Mouse (Mus musculus): ENCODE data around the gene Vmn1r85. TPM values are rescaled to one million over a fixed set of nuclear protein-coding genes. Genes with fewer than 3 reads are reported as not detected.
"Not testable (repeated sequence)": the region's sequence is repeated elsewhere in the genome, so short reads cannot be mapped to it uniquely, and the experiment has no call there.

Vmn1r85 gene
- not detected for total RNA-seq (2021)
- long read RNA-seq, experiment 1 = 0 reads
- long read RNA-seq, experiment 2 = 0 reads

DNA sequence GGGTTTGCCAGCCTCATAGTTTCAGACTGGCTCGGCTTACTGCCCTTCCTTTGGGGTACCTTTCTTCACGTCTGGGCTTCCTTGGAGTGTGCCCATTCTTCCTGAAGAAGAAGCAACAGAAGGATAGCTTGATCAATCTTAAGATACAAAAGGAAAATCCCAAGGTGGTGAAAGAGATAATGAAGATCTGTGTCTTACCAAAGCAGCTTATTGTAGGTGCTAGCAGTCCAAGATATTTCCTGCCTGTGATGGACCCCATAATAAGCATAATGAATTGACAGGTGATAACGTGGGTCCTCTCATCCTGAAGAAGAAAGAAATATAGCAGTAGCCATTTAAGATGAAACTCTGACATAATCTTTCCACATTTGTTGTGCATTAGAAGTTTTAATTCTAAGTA lies at the start of gene Vmn1r85:
Vmn1r85 (minus strand) TSS at position 101 of the 400 bp plus-strand sequence.
- no peak for DNase-seq

DNA sequence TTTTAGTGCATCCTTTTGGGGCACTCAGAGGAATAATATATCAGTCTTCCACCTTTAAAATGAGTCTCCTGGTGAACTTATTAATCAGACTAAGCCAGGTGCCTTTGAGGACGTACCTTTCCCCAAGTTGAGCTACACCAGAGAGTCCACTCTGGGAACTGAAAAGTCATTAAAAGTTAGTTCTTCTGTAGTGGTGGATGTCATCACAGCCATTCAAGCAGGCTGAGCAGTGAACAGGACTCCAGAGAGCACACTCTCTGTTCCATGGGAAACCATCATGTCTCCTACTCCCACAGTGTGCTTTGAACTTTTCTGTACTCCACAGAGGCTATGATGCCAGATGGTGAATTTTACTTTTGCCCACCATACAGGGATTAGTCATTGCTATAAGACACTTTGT lies 45.1 kb upstream of the Vmn1r85 start, which contains the start of gene Vmn1r87:
Vmn1r87 (minus strand) TSS at position 101 of the 400 bp plus-strand sequence.
- DNase-seq = no peak

DNA sequence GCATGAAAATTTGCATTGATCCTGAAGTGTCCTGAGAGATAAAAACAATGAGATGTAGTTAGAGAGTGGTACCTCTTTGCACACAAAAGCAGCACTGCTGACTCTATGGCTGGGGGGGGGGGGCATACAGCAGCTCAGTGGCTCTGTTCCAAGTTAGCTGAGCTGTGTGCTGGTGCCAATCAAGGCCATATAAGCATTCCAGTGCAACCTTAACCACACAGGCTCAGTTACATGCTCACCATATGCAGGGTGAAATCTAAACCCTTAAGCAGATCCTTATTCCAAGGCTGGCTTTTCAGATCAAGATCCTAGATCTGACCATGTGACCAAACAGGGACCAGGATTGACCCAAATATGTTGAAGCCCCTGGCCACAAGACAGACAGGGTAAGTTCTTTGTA lies 42.4 kb upstream of the Vmn1r85 start:
- DNase-seq = no peak

DNA sequence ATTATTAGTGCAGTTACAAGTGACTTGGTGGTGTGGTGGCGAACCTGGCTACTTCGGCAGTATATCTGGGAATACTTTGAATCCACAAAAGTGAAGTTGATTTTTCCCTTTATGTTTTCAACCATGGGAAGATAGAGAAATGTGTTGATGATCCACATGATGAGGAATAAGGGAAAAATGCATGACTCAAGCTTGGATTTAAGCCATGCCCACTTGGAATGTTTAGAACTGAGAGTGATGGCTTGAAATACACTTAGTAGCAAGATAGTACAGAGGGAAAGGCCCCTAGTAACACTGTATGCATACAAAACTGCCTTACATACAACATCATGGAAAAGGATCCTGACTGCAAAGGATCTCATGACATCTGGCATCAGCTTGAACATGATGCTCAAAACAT lies 36.9 kb upstream of the Vmn1r85 start:
- DNase-seq = no peak

DNA sequence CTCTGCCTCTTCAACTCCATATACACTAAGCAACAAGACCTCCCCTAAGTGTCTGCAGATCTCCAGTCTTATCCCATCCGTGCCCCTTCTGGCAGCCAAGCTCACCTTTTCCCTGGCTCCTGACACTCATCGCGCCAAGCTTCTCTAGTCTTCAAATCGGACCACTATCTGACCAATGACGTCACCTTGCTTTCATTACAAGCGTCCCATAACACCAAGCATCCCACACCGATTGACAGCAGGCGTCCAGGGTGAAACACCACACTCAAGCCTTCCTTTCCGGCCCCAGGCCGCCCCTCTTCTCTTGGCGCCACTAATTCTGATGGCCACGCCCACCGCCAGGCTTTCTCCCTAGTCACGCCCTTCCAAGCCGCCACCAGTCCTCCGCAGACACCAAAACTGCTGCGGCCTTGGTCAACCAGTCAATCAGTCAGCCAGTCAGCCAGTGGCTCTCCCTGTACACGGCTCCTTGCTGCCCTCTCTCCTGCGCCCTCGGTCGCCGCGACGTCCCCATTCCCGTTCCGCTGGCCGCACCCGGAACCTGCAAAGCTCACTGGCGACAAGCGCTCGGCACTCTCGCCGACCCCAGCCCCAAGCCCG lies 28.7 kb upstream of the Vmn1r85 start:
- DNase-seq = not testable (repeated sequence)

DNA sequence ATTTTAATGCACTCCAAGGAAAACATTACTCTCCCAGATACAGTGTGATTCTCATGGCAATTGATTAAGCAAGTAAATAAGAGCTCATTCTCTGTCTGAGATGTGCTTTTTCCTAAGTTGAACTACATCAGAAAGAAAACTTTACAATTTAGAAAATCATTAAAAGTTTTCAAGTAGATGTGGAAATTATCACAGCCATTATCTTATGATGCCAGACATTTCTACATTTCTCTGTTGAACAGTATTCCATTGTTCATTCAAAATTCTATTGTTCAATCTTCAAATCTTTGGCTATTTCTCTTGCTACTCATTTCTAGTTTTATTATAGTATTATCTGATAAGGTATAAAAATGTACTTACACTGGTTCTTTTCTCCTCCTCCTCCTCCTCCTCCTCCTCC lies 24.8 kb upstream of the Vmn1r85 start, which contains the start of gene Vmn1r86:
Vmn1r86 (minus strand) TSS at position 101 of the 400 bp plus-strand sequence.
- no peak for DNase-seq

- DNase-seq = no peak
Measured at GRCm38 (mm10) chr7:13072293-13072692, 22.7 kb downstream of the Vmn1r85 start.

DNA sequence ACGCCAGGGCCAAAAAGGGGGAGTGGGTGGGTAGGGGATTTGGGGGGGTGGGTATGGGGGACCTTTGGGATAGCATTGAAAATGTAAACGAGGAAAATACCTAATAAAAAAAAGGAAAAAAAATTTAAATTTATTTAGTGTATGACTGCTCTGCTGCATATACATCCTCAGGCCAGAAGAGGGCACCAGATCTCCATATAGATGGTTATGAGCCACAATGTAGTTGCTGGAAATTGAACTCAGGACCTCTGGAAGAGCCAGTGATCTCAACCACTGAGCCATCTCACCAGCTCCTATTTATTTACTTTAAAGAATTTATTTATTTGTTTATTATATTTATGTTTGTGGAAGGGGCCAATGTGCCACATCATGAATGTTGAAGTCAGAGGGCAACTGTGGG lies 31.6 kb downstream of the Vmn1r85 start:
- not testable (repeated sequence) for DNase-seq

GRCm38 (mm10) chr7:13059536-13059935 lies 35.4 kb downstream of the Vmn1r85 start:
- no peak for DNase-seq

- no peak for DNase-seq
Measured at GRCm38 (mm10) chr7:13056913-13057700, 37.9 kb downstream of the Vmn1r85 start.

DNA sequence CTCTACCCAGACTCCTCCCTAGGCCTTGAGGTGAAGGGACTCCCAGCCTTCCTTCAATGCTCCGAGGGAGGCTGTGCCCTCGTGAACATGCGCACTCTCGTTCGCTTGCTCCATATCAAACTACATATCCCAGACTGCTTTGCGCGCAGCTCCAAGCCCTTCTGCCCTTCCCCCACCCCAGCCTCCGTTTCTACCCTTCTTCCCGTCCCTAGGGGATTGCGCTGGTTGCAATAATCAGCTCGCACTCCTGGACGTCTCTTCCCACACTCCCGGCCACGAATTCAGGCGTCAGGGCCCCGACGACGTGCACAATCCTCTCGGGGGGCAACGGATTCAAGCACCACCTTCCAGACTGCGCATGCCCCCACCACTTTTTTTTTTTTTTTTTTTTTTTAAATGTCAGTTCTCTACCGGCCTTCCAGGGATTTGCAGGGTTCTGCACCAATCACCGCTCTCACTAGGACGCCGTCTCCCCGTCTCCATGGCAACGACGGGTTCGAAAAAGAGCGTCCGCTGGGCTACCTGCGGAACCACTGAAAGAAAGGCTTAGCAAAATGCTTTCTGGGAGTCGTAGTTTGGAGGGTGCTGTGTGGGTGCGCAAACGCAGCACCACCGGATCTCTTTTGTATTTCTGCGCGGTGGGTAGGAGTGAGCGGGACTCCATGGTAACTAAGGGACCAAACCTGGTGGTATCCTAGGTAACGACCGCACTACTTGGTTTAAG lies 40.5 kb downstream of the Vmn1r85 start, which contains the start of gene Mzf1:
Mzf1 (minus strand) TSS at position 478 of the 724 bp plus-strand sequence.
- peak; percentile 85 for DNase-seq

- DNase-seq = no peak
Measured at GRCm38 (mm10) chr7:13053961-13054286, 41.0 kb downstream of the Vmn1r85 start.

DNA sequence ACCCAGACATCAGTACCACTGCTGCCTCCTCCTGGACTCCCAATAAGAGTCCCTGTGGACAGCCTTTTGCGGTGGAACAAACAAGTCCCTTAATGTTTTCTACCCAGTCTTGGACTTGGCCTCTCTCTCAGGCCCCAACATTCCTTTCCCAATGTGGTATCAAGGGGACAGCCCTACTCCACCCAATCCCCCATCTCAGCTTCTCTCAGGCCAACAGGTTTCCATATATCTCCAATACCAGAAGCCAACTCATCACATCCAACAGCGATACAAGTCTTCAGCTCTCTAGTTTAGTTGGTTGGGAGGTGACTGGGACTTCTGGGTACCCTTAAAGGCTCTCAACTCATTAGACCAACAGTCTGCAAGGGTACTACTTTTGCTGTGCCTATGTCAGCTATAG lies 41.5 kb downstream of the Vmn1r85 start:
- DNase-seq = no peak

DNA sequence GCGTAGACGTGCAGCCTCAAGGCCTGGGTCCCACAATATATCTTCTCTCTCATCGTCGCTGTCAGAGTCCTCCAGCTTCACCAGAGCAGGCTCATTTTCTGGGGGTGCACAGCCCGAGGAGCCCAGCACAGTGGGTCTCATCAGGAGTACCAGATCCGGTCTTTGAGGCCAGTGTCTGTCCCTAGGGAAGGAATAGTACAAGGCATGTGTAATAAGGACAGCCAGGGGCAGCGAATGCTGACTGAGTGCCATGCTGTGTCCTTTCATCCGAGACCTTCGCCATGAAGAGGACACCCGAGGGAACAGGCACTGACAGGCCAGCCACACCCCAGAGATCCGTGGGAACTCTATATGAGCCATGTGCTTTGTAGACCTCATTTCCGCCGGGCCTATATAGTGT lies 42.0 kb downstream of the Vmn1r85 start:
- no peak for DNase-seq

- peak; percentile 42 for DNase-seq
Measured at GRCm38 (mm10) chr7:13046084-13046483, 48.9 kb downstream of the Vmn1r85 start.

- no peak for DNase-seq
Measured at GRCm38 (mm10) chr7:13044254-13044625, 50.7 kb downstream of the Vmn1r85 start.

GRCm38 (mm10) chr7:13043445-13044253 lies 51.3 kb downstream of the Vmn1r85 start:
- DNase-seq = peak; percentile 50

DNA sequence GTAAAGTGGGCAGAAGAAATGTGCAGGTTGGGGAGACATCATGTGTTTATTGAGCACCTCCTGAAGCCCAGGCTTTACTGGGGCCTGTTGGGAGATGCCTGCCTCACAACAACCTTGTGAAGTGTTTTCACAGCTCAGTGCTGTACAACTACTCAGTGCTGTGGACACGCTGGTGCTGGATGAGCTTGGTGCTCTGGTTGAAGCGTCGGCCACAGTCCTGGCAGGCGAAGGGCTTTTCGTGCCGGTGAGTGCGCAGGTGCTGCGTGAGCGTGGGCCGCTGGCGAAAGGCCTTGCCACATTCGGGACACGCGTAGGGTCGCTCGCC lies 51.9 kb downstream of the Vmn1r85 start:
- no peak for DNase-seq

DNA sequence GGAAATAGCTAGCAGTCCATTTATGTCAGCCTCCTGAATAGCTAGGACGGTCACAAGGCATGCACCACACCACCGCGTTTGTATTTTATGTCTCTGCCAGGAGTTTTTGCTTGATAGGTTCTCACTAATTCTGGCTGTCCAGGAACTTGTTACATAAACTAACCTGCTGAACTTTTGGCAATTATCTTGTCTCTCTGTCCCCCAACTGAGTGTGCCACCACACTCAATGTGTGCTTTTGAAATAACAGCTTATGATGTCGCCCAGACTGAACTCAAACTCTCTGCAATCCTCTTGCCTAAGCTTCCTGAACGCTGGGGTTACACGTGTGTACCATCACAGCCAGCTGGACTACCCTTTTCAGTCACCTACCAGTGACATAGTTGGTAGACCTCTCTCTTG lies 52.5 kb downstream of the Vmn1r85 start:
- DNase-seq = no peak

- no peak for DNase-seq
Measured at GRCm38 (mm10) chr7:13041256-13041655, 53.7 kb downstream of the Vmn1r85 start.

GRCm38 (mm10) chr7:13039181-13039580 lies 55.8 kb downstream of the Vmn1r85 start:
- DNase-seq = no peak

DNA sequence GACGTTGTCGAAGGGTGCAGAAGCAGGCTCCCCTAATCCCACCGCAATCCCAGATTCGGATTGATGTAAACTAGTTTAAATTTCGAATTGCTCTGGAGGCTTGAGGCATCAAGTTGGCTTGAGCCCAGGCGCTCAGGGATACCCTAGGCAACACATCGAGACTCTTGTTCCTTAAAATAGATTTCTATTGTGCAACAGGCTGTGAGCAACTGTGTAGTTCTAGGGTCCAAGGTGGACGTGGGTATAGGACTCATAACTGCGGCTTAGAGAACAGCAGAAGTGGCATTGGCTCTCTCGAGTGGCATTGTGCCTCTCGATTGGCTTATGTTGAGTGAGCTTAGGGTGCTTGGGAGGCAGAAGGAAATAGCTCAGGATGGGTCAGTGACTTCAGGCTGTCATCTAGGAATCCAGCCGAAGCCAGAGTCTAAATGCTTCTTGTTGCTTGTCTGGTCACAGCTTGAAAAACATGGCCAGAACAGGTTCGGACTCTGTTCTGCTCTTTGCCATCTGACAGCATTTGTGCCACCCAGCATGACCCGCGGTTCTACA lies 56.3 kb downstream of the Vmn1r85 start:
- peak; percentile 45 for DNase-seq
